Mouse (Mus musculus) midbrain, embryonic 11.5 days (tissue): ENCODE data around the gene Slc13a1. TPM values are rescaled to one million over a fixed set of nuclear protein-coding genes. Genes with fewer than 3 reads are reported as not detected.

Source experiments
- ATAC-seq: fragments of 200-750 bp; cut with Nextera tagmentation; 2 replicates; pipeline ENCODE4 v1.8.0; 2017; ENCODE audit warnings: moderate TSS enrichment, moderate library complexity; ENCODE audit not compliant: low FRiP score
- DNase-seq: peaks from one replicate; pipeline ENCODE4 v3.0.0; 2015; ENCODE audit warnings: low spot score; ENCODE audit errors: missing footprints
- H3K27ac ChIP-seq: fragments of 300-500 bp; sonication (generic); 2 replicates; pipeline ENCODE4 v1.5.1; 2014; ENCODE audit warnings: low read depth, low read length
- H3K27me3 ChIP-seq: fragments of 300-500 bp; sonication (generic); 2 replicates; pipeline ENCODE4 v1.6.1; 2014; ENCODE audit warnings: mild to moderate bottlenecking, low read length, moderate library complexity, mixed read lengths; ENCODE audit not compliant: control insufficient read depth, insufficient read depth
- H3K36me3 ChIP-seq: fragments of 300-500 bp; sonication (generic); 2 replicates; pipeline ENCODE4 v1.6.1; 2014; ENCODE audit warnings: mild to moderate bottlenecking, low read length, moderate library complexity, mixed read lengths; ENCODE audit not compliant: control insufficient read depth, insufficient read depth
- H3K4me1 ChIP-seq: fragments of 300-500 bp; sonication (generic); 2 replicates; pipeline ENCODE4 v1.6.1; 2014; ENCODE audit warnings: low read length; ENCODE audit not compliant: control insufficient read depth, insufficient read depth
- H3K4me2 ChIP-seq: fragments of 300-500 bp; sonication (generic); 2 replicates; pipeline ENCODE4 v1.6.1; 2014; ENCODE audit warnings: mild to moderate bottlenecking, moderate library complexity
- H3K4me3 ChIP-seq: fragments of 300-500 bp; sonication (generic); 2 replicates; pipeline ENCODE4 v1.5.1; 2014; ENCODE audit warnings: low read depth, low read length
- H3K9ac ChIP-seq: fragments of 300-500 bp; sonication (generic); 2 replicates; pipeline ENCODE4 v1.6.1; 2014; ENCODE audit warnings: low read length
- H3K9me3 ChIP-seq: fragments of 300-500 bp; sonication (generic); 2 replicates; pipeline ENCODE4 v1.6.1; 2016; ENCODE audit warnings: low read length; ENCODE audit not compliant: control insufficient read depth
- WGBS: fragments of 180-500 bp; shearing (Covaris S2); extraction: QIAGEN DNeasy Blood & Tissue Kit; methylation state at CpG from one replicate; pipeline ENCODE4 v1.1.7; 2014; 5-methylcytosine and 5-hydroxymethylcytosine counted together
- microRNA-seq: library from miRNA; unstranded; fragments of <30 nt; microRNA quantifications from one replicate; pipeline ENCODE4, GENCODE M21; 2017
- polyA plus RNA-seq: library from polyadenylated mRNA; unstranded; fragments of >200 nt; fragmentation: Nextera tagmentation; extraction: Ambion mirVana; gene quantifications from 2 replicates; pipeline ENCODE4 v1.2.1, GENCODE M21; 2014

Slc13a1 gene
- polyA plus RNA-seq, 1 experiment from 2014 or later, result 0.05 TPM

DNA sequence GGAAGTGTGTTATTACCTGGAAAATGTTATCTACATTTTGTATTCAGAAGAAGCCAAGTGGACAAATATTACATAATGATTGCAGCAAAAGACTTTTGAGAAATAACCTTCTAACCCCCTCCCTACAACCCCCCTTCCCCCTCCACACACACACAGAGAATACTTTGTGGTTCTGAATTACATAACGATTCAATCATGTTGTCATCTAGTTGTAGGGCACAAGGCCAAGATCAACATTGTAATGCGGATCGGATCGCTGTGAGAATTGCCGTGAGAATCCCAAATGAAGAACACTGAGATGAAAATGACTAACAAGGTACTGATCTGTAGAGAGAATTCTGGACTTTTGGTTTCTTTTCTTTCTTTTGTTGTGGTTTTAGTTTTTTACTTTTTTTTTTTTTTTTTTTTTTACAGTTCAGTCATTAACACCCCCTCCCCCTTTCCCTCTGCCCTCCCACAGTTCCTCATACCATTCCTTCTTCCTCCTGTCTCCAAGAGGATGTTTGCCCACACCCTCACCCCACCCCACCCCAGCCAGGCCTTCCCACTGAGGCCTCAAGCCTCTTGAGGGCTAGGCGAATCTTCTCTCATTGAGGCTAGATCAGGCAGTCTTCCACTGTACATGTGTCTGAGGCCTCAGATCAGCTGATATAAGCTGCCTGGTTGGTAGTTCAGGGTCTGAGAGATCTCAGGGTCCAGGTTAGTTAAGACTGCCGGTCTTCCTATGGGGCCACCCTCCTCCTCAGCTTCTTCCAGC, 120.7 kb downstream of the Slc13a1 start:
- H3K9ac ChIP-seq, result no peak overlapping the region
- H3K4me3 ChIP-seq, result no peak overlapping the region
- H3K4me2 ChIP-seq, result no peak overlapping the region
- H3K27me3 ChIP-seq, result no peaks in the 10 kb centered on the region
- no peaks in the 10 kb centered on the region for H3K9me3 ChIP-seq
- no peaks in the 10 kb centered on the region for H3K36me3 ChIP-seq
- H3K4me1 ChIP-seq, result no peaks in the 10 kb centered on the region
- ATAC-seq (0 out of 2 replicates have a peak, but pooled peaks have one; percentile 50), DNase-seq (no peak)
- WGBS, result 76% methylated on average over 7 of the region's 7 CpGs
- no peak overlapping the region for H3K27ac ChIP-seq

- DNase-seq (no peak), ATAC-seq (no peak)
- Histone ChIP-seq H3K36me3 (no peaks in the 10 kb centered on the region), H3K9me3 (no peaks in the 10 kb centered on the region), H3K4me3 (no peak overlapping the region), H3K27ac (no peak overlapping the region), H3K4me2 (no peak overlapping the region), H3K9ac (no peak overlapping the region), H3K4me1 (no peaks in the 10 kb centered on the region), H3K27me3 (no peaks in the 10 kb centered on the region)
These were observed 124.4 kb downstream of the Slc13a1 start for GRCm38 (mm10) chr6:24043496-24043895.

Small RNA genes lying within 50 kb of the gene (microRNA-seq; reads per million reads assigned to microRNA genes)
- not detected for gene Gm26386

Other genes starting within 250 kb of the Slc13a1 start
- not detected in 2 replicates for gene Tas2r118, start 198.0 kb downstream of the Slc13a1 start, polyA plus RNA-seq